Mouse (Mus musculus) heart, embryonic 10.5 days (tissue): Measurements from ENCODE around the gene Tnfrsf9. TPM values are rescaled to one million over a fixed set of nuclear protein-coding genes. Genes with fewer than 3 reads are reported as not detected.
"Not testable (repeated sequence)": the region's sequence is repeated elsewhere in the genome, so short reads cannot be mapped to it uniquely, and the experiment has no call there.

Experiments
- DNase-seq: peaks from one replicate; pipeline ENCODE4 v3.0.0-alpha.2; 2017; ENCODE audit warnings: low spot score
- H3K27ac ChIP-seq: fragments of 300-500 bp; sonication (generic); 2 replicates; pipeline ENCODE4 v1.5.1; 2016; ENCODE audit warnings: mild to moderate bottlenecking
- H3K27me3 ChIP-seq: fragments of 300-500 bp; sonication (generic); 2 replicates; pipeline ENCODE4 v1.6.1; 2016; ENCODE audit warnings: mild to moderate bottlenecking; ENCODE audit not compliant: poor library complexity, insufficient read depth, severe bottlenecking
- H3K36me3 ChIP-seq: fragments of 300-500 bp; sonication (generic); 2 replicates; pipeline ENCODE4 v1.6.1; 2016; ENCODE audit warnings: mild to moderate bottlenecking, moderate library complexity
- H3K4me1 ChIP-seq: fragments of 300-500 bp; sonication (generic); 2 replicates; pipeline ENCODE4 v1.6.1; 2016; ENCODE audit warnings: mild to moderate bottlenecking
- H3K4me3 ChIP-seq: fragments of 300-500 bp; sonication (generic); 2 replicates; pipeline ENCODE4 v1.5.1; 2016; ENCODE audit warnings: mild to moderate bottlenecking, moderate library complexity
- H3K9me3 ChIP-seq: fragments of 300-500 bp; sonication (generic); 2 replicates; pipeline ENCODE4 v1.6.1; 2016; ENCODE audit warnings: mild to moderate bottlenecking, moderate library complexity
- WGBS: fragments of 180-500 bp; shearing (Covaris S2); methylation state at CpG from one replicate; pipeline ENCODE4 v1.1.7; 2016; 5-methylcytosine and 5-hydroxymethylcytosine counted together
- polyA plus RNA-seq: library from polyadenylated mRNA; unstranded; fragments of >200 nt; fragmentation: Nextera tagmentation; extraction: Ambion mirVana; gene quantifications from 2 replicates; pipeline ENCODE4 v1.2.1, GENCODE M21; 2016

Gene Tnfrsf9
- polyA plus RNA-seq: 0.16 and 0.51 TPM in 2 replicates

GRCm38 (mm10) chr4:150914290-150914733 lies at the start of gene Tnfrsf9, which contains the start of gene Park7:
TSS of gene Tnfrsf9 (plus strand) at chr4:150914562.
TSS of gene Park7 (minus strand) at chr4:150914437.
- peak; percentile 98 for DNase-seq
- peak within 1 kb of the TSS; percentile 95 for H3K27ac ChIP-seq
- H3K27me3 ChIP-seq: no peaks in the 10 kb centered on the region
- H3K4me3 ChIP-seq: peak within 1 kb of the TSS; percentile 77
- under 1% methylated on average over 48 of the region's 48 CpGs for WGBS
- H3K9me3 ChIP-seq: no peaks in the 10 kb centered on the region
- H3K4me1 ChIP-seq: peaks cover 29% of the 10 kb centered on the region
- H3K36me3 ChIP-seq: no peaks in the 10 kb centered on the region

GRCm38 (mm10) chr4:150865371-150865770 lies 49.0 kb upstream of the Tnfrsf9 start:
- no peaks in the 10 kb centered on the region for H3K27me3 ChIP-seq
- H3K9me3 ChIP-seq: no peaks in the 10 kb centered on the region
- no peak overlapping the region for H3K27ac ChIP-seq
- DNase-seq: no peak
- H3K4me3 ChIP-seq: no peak overlapping the region
- H3K4me1 ChIP-seq: peaks cover 26% of the 10 kb centered on the region
- peaks cover 30% of the 10 kb centered on the region for H3K36me3 ChIP-seq

DNA sequence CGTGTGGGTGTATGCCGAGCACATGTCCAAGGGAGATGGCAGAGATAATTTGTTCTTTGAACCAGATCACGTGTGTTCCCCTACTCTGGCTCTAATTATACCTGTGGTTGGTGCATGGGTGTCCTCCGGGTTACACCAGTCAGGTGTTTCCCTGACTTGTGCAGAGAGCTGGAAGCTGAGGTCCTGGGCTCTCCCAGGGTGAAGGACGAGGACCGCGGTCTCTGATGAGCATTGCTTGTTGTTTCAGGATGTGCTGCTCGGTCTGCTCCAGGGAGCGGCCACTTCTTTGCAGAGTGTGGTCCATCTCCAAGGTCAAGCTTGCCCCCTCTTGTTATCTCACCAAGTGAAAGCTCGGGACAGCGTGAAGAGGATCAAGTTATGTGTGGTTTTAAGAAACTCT lies 48.3 kb upstream of the Tnfrsf9 start:
- Histone ChIP-seq H3K27me3 (no peaks in the 10 kb centered on the region), H3K27ac (no peak overlapping the region), H3K4me3 (no peak overlapping the region), H3K36me3 (peaks cover 30% of the 10 kb centered on the region), H3K4me1 (peaks cover 30% of the 10 kb centered on the region), H3K9me3 (no peaks in the 10 kb centered on the region)
- 89% methylated on average over 11 of the region's 11 CpGs for WGBS
- no peak for DNase-seq

DNA sequence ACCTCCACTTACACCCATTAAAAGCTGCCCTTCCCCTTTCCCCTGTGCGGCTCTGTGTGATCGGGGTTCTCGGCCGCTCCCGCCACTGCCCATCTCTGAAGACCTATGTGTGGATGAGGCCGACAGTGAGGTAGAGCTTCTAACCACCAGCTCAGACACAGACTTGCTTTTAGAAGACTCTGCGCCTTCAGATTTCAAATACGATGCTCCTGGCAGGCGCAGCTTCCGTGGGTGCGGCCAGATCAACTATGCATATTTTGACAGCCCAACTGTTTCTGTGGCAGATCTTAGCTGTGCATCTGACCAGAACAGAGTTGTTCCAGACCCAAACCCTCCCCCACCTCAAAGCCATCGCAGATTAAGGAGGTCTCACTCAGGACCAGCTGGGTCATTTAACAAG lies 47.9 kb upstream of the Tnfrsf9 start:
- Histone ChIP-seq H3K27ac (no peak overlapping the region), H3K27me3 (no peaks in the 10 kb centered on the region), H3K4me1 (peaks cover 31% of the 10 kb centered on the region), H3K36me3 (peaks cover 30% of the 10 kb centered on the region), H3K9me3 (no peaks in the 10 kb centered on the region), H3K4me3 (no peak overlapping the region)
- WGBS: 92% methylated on average over 11 of the region's 12 CpGs
- no peak for DNase-seq

DNA sequence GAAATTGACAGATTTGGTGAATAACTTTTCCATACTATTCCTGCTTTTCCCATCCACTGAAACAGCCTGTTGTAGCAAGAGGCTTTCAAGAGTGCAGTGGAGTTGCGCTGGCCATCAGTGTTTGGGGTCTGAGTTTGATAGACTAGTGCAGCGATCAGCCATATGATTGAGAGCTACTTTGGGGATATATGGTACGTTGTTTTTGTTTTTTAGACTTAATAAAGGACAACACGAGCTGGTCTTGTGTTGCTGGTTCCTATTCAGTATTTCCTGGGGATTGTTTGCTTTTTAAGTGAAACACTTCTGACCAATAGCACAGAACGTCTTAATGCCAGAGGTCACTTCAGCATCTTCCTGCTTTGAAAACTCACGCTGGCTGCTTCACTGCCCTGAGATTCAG lies 46.2 kb upstream of the Tnfrsf9 start:
- Histone ChIP-seq H3K27me3 (no peaks in the 10 kb centered on the region), H3K9me3 (no peaks in the 10 kb centered on the region), H3K27ac (no peak overlapping the region), H3K36me3 (peaks cover 30% of the 10 kb centered on the region), H3K4me1 (peaks cover 38% of the 10 kb centered on the region), H3K4me3 (no peak overlapping the region)
- no peak for DNase-seq
- 80% methylated on average over 6 of the region's 6 CpGs for WGBS

DNA sequence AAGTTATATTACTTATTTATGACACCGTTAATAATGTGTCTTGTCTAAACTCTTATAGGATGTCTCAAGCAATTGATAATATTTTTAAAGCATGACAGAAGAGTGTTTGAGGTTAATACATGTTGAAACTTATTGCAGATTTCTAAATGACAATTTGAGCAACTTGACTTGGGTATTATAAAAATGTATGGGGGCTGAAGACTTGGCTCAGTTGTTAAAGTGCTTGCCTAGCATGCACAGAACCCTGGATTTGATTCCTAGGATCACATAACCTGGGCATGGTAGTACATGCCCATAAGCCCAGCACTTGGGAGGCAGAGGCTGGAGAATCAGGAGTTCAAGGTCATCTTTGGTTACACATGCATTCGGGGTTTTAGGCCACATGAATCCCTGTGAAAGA lies 45.5 kb upstream of the Tnfrsf9 start:
- no peaks in the 10 kb centered on the region for H3K9me3 ChIP-seq
- peaks cover 35% of the 10 kb centered on the region for H3K4me1 ChIP-seq
- H3K36me3 ChIP-seq: peaks cover 30% of the 10 kb centered on the region
- 79% methylated on average over 2 of the region's 2 CpGs for WGBS
- peak overlapping the region; percentile 37; the same call in 1 of the 2 replicates for H3K27ac ChIP-seq
- DNase-seq: no peak
- H3K27me3 ChIP-seq: no peaks in the 10 kb centered on the region
- no peak overlapping the region for H3K4me3 ChIP-seq

DNA sequence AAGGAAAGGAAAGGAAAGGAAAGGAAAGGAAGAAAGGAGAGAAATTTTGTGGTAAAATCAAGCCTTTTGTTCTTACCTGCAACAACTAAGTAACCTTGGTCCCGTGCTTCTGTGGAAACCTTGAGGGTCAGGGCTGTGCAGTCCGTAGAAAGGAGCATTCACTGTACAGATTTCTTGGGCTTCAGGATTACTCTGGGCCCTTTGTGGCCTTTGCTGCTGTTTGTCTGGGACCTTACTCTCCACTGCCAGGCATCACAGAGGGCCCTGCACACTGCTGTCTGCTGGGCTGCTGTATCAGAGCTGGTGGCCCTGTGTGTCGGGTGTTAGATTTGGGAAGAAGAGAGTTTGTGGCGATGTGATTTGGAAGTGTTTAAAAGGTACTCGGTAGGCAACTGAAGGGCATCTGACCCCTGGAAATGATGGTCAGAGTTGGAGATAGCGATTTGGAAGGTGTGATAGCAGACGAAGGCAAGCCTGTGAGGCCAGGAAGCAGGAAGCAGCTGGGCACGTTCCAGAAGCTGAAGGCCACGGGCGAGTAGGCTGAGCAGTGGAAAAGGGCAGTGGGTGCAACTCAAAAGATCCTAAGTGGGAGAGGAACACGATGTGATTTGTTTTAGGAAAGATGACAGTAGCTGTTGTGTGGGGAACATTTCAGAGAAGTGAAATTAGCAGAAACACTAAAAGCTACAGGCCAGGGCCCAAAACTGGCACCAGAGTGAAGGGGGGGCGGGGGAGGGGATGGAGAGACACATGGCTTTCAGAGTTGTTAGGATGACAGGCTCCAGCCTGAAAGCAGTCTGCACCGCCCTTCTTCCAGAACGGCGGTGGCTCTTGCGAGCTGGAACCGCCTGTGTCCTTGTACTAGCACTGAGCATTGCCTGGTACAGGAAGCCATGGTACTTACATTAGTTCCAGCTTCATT lies 44.8 kb upstream of the Tnfrsf9 start:
- WGBS: 53% methylated on average over 17 of the region's 17 CpGs
- Histone ChIP-seq H3K9me3 (no peaks in the 10 kb centered on the region), H3K4me3 (no peak overlapping the region), H3K4me1 (peaks cover 34% of the 10 kb centered on the region), H3K27ac (peak overlapping the region; percentile 37; the same call in 1 of the 2 replicates), H3K36me3 (peaks cover 30% of the 10 kb centered on the region), H3K27me3 (no peaks in the 10 kb centered on the region)
- no peak for DNase-seq

DNA sequence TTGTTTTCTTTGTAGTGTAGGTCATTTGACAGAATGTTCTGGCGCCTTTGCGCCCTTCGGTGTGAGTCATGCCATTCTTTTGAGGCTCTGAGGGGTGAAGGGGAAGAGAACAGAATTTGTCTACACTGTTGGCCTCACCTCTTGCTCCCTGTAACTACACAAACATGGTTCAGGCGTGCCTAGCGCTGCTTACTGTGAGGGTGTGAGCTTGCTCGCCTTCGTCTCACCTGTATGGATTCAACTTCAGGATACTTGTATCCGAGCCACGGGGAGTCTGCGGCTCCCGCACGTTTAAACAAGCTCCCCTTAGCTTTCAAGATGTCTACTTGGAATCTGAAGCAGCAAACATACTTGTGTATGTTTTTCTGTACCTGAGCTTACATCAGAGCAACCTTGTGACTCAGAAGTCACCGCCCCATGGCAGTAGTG lies 43.4 kb upstream of the Tnfrsf9 start:
- Histone ChIP-seq H3K4me3 (no peak overlapping the region), H3K36me3 (peaks cover 22% of the 10 kb centered on the region), H3K9me3 (no peaks in the 10 kb centered on the region), H3K27ac (peak overlapping the region; percentile 75), H3K27me3 (no peaks in the 10 kb centered on the region), H3K4me1 (peaks cover 37% of the 10 kb centered on the region)
- WGBS: 74% methylated on average over 13 of the region's 13 CpGs
- DNase-seq: no peak

DNA sequence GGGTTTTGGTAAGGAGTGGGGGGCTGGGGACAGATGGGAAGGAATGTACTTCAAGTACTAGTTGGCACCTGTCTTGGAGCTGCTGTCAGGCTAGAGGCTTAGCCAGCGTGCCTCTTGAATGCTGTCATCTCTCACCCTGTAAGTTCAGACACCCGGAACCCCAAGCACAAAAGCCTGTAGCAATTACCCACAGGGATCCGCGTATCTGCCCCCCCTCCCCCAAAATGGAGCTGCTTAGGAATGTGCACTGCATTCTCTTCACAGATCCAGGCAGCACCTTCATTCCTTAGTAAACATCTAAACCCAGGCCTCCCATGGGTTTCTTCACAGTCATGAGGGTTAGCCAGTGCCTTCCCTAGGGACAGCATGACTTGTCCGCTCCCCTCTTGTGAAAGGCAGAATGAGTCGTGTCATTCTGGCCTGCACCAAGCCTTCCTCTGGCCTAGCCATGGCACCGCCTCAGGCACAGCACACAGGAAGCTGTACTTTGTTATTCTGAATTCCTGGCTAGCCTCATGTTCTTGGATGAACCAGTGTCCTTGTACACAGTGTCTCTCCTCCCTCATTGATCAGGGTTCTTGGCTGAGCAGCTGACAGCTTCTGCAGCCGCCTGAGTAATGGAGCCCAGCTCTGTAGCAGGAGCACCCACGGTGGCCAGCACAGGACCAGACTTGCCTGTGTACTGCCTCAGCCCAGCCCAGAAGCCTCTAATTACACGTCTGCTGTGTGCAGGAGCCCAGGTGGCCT lies 42.8 kb upstream of the Tnfrsf9 start:
- WGBS: 32% methylated on average over 10 of the region's 10 CpGs
- H3K36me3 ChIP-seq: peaks cover 16% of the 10 kb centered on the region
- peak overlapping the region; percentile 75 for H3K27ac ChIP-seq
- DNase-seq: no peak
- H3K4me3 ChIP-seq: peak overlapping the region; percentile 16; the same call in 1 of the 2 replicates
- no peaks in the 10 kb centered on the region for H3K9me3 ChIP-seq
- H3K27me3 ChIP-seq: no peaks in the 10 kb centered on the region
- H3K4me1 ChIP-seq: peaks cover 37% of the 10 kb centered on the region

- 32% methylated on average over 9 of the region's 9 CpGs for WGBS
Measured at GRCm38 (mm10) chr4:150872139-150872651, 42.2 kb upstream of the Tnfrsf9 start.

DNA sequence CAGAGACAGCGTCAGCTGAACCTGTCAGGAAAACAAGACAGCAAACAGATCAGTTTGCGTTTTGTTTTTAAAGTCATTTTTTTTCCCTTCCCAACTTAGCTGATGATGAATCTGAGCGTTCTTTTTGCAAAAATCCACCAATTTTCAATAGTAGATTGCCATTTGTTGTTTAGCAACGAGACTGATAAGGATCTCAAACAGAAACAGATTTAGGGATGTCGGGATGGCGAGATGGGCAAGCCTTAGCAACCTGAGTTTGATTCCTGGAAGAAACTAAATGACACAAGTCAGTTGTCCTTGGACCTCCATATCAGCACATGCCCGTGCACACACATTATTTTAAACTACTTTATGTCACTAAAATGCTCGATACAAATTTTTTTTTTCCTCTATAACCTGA lies 41.7 kb upstream of the Tnfrsf9 start:
- no peak overlapping the region for H3K4me3 ChIP-seq
- WGBS: 64% methylated on average over 8 of the region's 8 CpGs
- H3K4me1 ChIP-seq: peaks cover 37% of the 10 kb centered on the region
- DNase-seq: no peak
- no peaks in the 10 kb centered on the region for H3K9me3 ChIP-seq
- peaks cover 4% of the 10 kb centered on the region; the same call in 1 of the 2 replicates for H3K36me3 ChIP-seq
- H3K27me3 ChIP-seq: no peaks in the 10 kb centered on the region
- peak overlapping the region; percentile 75; the same call in 1 of the 2 replicates for H3K27ac ChIP-seq

More at GRCm38 (mm10) chr4:150872139-150872651, 42.2 kb upstream of the Tnfrsf9 start:
- peaks cover 9% of the 10 kb centered on the region for H3K36me3 ChIP-seq
- no peaks in the 10 kb centered on the region for H3K9me3 ChIP-seq
- no peak for DNase-seq
- H3K4me1 ChIP-seq: peaks cover 37% of the 10 kb centered on the region
- H3K27ac ChIP-seq: peak overlapping the region; percentile 75
- no peak overlapping the region for H3K4me3 ChIP-seq
- H3K27me3 ChIP-seq: no peaks in the 10 kb centered on the region

- 67% methylated on average over 4 of the region's 4 CpGs for WGBS
- H3K27me3 ChIP-seq, H3K27ac ChIP-seq, DNase-seq, H3K4me3 ChIP-seq: not testable (repeated sequence)
- Histone ChIP-seq H3K36me3 (peaks cover 12% of the 10 kb centered on the region; the same call in 1 of the 2 replicates), H3K4me1 (peaks cover 30% of the 10 kb centered on the region), H3K9me3 (peaks cover 12% of the 10 kb centered on the region)
Measured at GRCm38 (mm10) chr4:150874416-150874815, 39.9 kb upstream of the Tnfrsf9 start.
